Mouse (Mus musculus) left cerebral cortex, adult 2 months (tissue): ENCODE measurements around the gene Acoxl. TPM values are rescaled to one million over a fixed set of nuclear protein-coding genes. Genes with fewer than 3 reads are reported as not detected.

Experiments
- DNase-seq, 2 experiments: peaks; one replicate each; pipeline ENCODE4 v3.0.0; 2021 to 2022; ENCODE audit warnings: low spot score in 2 of 2, mixed read lengths in 1 of 2; ENCODE audit errors: extremely low spot score in 1 of 2
- H3K27ac ChIP-seq: fragments of 200-600 bp; 2 replicates; pipeline ENCODE4 v1.8.1; 2022
- H3K4me3 ChIP-seq: fragments of 200-600 bp; 2 replicates; pipeline ENCODE4 v1.8.1; 2022
- CTCF ChIP-seq: fragments of 200-600 bp; IDR thresholded peaks from 2 replicates; pipeline ENCODE4 v1.8.1; 2022; ENCODE audit warnings: antibody characterized with exemption, mild to moderate bottlenecking, moderate library complexity
- intact Hi-C: fragments of 180-260 bp; cut with DNase I; formaldehyde crosslinking; loops from one replicate; pipeline ENCODE4 v1.15.1; 2025
- total RNA-seq, 2 experiments: library from RNA; stranded (reverse); gene quantifications; 2 replicates each; pipeline ENCODE4 v1.2.3; 2021

The Acoxl gene
- total RNA-seq, 2 experiments from 2014 or later = not detected

DNA sequence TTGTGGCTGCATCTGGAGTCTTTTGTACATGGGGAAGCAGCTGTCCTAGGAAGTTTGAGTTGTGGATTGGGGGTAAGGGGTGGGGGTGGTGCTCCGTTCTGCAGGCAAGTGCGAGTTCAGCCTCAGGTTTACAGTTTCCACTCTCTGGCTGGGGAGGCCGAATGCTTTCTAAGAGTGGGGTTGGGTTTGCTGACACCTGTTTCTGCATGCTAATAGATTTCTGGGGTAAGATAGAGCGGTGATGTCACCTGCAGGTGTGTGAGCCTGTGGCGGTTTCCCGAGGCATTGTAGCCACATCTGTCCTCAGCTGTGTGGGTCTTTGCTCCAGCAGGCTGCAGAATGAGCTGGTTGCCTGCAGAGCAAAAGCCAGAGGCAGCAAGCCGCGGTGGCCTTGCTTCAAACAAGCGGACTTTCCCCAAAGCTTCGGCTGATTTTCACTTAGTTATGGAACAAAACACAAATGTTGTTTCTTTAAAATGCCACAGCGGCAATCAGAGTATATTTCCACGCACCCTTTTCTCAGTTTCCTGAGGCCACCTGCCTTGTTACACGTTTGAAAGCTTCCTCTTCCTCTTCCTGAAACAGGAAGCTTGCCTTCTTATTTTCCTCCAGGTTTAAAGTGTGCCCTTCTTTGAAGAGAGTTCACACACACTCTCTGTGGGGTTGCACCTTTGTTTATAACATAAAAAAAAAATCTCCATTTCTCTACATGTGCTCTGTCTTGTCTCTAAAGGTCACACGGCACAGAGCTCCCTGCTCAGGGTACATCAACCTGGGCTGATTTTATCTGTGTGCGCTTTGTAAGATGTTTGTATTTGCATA lies 89.0 kb downstream of the Acoxl start:
- DNase-seq = no peak
- Histone ChIP-seq H3K4me3 (no peak overlapping the region), H3K27ac (no peak overlapping the region)
- no peak for TF ChIP-seq CTCF
- intact Hi-C loops = no loop called here

DNA sequence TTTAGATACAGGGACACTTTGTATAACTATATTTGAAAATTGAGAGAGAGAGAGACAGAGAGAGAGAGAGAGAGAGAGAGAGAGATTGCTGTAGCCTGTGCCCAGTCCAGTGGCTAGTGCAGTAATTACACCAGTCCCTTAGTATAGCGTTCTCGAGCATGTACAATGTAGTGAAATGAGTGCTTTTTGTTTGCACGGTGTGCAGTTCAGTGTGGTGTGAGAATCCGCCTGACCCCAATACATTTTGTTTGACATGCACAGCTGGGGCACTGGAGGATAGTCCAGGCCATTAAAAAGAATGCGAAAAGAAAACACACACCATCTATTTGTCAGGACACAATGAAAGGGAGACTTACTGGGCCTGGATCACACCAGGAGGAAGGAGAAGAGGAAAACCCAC lies 89.6 kb downstream of the Acoxl start:
- TF ChIP-seq CTCF = no peak
- no peak for DNase-seq
- intact Hi-C loops = no loop called here
- no peak overlapping the region for H3K4me3 ChIP-seq
- H3K27ac ChIP-seq = no peak overlapping the region

DNA sequence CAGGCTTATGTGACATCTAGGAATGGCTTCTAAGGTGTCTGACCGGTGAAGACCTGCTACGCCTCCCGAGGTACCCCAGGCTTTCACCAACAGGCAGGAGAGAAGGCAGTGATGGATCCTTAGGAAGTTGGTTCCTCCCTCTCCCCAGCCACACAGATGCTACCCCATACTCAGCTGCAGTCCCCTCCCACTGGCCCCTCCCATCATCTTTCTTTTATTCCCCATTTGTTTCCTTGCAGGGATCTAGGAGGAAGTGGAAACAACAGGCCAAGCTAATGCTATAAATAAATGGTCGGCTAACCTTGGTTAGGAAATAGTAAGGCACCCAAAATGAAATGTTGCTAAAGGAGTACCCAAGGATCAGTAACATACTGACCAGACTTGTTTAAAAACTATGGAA lies 90.2 kb downstream of the Acoxl start:
- TF ChIP-seq CTCF = no peak
- no peak for DNase-seq
- no peak overlapping the region for H3K27ac ChIP-seq
- intact Hi-C loops = no loop called here
- H3K4me3 ChIP-seq = no peak overlapping the region

DNA sequence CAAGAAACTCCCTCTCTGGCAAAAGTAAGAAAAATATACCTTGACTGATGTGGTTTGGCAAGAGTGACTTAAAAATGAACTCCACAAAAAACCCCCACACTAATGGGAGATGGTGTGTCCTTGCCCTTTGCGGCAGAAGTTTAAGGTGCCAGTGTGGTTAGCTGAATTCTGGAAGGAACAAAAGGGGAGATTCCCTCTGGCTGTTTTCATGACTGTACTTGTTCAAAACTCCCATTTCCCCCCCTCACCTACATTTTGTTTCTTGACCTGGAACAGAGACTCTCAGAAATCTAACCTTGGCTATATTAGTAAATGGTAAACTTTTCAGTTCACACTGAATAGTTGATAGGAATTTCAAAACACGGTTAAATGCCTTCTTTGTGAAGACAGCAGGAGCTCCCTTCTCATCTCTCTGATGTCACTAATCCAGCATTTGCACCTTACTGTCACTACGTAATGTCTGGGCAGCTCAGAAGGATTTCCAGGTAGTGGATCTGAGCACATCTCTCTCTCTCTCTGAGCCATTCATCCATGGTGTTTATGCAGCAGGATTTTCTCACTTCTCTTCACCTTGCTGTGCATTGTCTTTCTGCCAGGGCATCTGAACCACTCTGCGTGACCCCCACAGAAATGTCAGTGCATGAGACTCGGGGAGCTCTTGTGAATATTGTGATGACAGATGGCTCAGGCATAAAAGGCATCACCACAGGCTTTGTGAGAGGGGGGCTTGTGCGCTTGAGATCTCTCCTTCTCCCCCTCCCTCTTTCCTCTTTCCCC lies 91.5 kb downstream of the Acoxl start:
- intact Hi-C loops = no loop called here
- DNase-seq = no peak
- Histone ChIP-seq H3K27ac (no peak overlapping the region), H3K4me3 (no peak overlapping the region)
- TF ChIP-seq CTCF = no peak

DNA sequence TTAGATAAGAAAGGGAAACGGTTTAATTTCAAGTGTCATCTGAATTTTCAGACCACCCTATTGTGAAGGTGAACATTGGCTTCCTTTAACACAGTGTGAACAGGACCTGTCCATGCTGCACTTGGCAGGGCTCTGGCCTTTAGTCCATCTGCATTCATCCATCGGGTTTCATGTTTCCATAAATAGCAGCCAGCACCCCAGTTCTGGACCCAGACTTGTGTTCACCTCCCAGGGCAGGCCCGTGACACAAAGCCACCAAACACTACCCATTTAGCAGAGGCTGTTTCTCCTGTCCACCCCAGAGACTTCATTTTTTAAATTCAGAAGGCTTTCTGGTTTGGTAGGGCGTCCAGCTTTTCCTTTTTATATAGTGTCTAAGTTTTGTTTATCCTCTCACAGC lies 92.9 kb downstream of the Acoxl start:
- Histone ChIP-seq H3K27ac (no peak overlapping the region), H3K4me3 (no peak overlapping the region)
- no peak for DNase-seq
- no peak for TF ChIP-seq CTCF
- intact Hi-C loops = no loop called here

DNA sequence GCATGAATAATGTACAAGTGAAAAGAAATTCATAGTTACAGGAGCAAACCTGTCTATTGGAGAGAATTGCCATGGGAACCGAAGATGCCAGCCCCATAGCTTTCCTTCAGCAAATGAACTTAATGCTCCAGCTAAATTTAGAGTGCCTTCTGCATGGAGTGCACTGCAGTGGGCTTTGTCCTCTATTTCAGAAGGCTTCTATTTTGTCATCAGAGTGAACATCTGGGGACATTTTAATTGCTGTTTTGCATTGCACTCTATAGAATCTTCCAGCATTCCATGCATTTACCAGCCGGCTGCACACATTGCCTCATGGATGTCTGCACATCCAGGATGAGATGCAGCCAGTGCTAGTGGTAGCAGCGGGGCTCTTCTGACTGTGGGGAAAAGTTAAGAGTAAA lies 94.9 kb downstream of the Acoxl start:
- H3K4me3 ChIP-seq = no peak overlapping the region
- no peak for TF ChIP-seq CTCF
- DNase-seq = no peak
- intact Hi-C loops = no loop called here
- H3K27ac ChIP-seq = no peak overlapping the region

DNA sequence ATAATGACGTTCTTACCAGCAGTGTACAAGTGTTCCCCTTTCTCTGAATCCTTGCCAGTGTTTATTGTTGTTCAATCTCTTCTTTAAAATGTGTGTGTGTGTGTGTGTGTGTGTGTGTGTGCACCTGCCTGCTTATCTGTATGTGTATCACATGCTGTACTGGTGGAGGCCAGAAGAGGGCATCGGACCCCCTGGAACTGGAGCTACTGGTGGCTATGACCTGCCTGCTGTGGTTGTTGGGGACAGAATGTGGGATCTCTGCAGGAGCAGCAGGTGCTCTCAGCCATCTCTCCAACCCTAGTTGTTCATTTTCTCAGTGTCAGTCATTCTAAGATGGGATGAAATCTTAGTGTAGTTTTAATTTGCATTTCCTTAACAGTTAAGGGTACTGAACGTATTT lies 98.4 kb downstream of the Acoxl start:
- Histone ChIP-seq H3K4me3 (no peak overlapping the region), H3K27ac (no peak overlapping the region)
- intact Hi-C loops = no loop called here
- no peak; the same call in 1 of the 2 replicates for TF ChIP-seq CTCF
- no peak for DNase-seq

DNA sequence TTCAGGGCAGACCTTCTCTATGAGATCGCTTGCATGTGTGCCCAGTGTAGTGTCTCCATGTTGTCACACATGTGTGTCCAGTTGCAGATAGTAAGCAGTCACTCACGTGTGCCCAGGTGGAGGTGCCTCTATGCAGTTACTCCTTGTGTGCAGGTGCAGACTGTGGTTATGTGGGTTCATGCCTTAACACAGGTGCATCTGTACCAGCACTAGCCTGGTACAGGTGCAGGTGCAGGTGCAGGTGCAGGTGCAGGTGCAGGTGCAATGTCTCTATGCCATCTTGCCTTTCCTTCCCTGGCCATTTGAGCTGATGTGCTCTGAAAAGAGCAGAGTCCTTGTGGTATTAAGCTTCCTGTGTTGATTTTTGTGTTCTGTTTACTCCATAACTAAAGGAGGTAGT lies 100.5 kb downstream of the Acoxl start:
- no peak for DNase-seq
- intact Hi-C loops = no loop called here
- no peak for TF ChIP-seq CTCF
- Histone ChIP-seq H3K4me3 (no peak overlapping the region), H3K27ac (no peak overlapping the region)

DNA sequence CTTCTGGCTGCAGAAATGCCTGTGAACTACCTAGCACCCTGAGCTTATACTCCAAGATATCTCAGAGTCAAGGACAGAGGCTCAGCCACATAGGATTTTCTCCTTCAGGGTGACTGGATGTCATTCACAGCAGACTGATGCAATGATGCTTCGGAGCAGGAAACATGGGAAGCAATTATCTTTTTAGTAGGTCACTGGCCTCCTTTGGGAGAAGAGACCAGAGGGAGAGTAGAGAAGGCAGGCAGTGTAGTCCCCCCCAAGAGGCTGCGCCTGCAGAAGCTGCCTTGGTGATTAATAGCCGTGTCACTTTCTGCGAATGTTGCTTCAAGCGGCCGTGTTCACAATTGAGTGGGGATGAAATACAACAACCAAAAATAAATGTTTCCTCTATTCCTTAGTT lies 121.9 kb downstream of the Acoxl start:
- intact Hi-C loops = no loop called here
- TF ChIP-seq CTCF = no peak
- Histone ChIP-seq H3K4me3 (no peak overlapping the region), H3K27ac (no peak overlapping the region; the same call in 1 of the 2 replicates)
- DNase-seq = peak in 1 of 2 experiments; percentile 26

DNA sequence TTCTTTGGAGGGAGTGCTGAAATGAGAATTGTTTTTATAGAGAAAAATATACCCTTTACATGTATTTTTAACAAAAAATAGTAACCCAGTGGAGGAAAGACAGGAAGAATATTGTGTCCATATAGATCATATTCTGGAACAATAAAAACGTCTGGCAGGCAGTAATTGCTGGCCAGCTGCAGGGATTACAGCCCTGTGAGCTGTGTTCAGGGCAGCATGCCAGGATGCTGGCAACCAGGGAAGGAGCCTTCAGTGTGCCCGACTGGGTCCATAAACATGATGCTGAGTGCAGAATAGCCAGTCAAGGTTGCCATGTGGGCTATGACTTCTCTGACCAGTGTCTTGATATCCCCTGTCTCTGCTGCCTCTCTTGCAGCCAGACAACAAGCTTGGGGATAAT lies 122.5 kb downstream of the Acoxl start:
- H3K27ac ChIP-seq = peak overlapping the region; percentile 63
- TF ChIP-seq CTCF = no peak
- intact Hi-C loops = no loop called here
- peak; percentile 22 to 29 for DNase-seq
- H3K4me3 ChIP-seq = no peak overlapping the region

DNA sequence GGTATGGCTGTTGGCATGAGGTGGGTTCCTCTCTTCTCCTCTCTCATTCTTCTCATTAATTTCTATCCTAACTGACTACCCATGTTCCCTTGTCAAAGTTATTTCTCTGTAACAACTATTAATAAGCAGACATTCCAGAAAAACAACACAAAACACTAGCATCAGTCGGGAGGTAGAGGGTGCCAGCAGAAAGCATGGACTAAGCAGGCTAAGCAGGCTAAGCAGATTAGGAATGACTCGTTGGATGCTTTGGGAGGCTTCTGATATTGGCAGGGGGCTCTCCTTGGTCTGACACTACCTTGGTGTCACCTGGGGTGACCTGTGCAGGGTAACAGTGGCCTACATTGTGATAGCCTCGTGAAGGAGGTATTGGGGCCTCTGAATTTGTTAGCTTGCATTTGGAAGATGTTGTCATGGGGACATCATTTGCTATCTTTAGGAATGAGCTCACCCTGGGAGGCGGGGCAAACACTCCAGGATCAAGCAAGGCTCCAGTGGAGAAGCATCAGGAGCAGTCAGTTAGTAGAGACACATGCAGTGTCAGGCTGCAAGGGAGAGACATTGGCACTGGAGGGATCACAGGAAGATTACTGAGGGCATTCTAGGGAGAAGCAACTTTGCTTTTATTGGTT lies 123.2 kb downstream of the Acoxl start:
- intact Hi-C loops = no loop called here
- H3K27ac ChIP-seq = peak overlapping the region; percentile 64
- peak; percentile 36 to 46 for DNase-seq
- no peak overlapping the region for H3K4me3 ChIP-seq
- no peak for TF ChIP-seq CTCF

DNA sequence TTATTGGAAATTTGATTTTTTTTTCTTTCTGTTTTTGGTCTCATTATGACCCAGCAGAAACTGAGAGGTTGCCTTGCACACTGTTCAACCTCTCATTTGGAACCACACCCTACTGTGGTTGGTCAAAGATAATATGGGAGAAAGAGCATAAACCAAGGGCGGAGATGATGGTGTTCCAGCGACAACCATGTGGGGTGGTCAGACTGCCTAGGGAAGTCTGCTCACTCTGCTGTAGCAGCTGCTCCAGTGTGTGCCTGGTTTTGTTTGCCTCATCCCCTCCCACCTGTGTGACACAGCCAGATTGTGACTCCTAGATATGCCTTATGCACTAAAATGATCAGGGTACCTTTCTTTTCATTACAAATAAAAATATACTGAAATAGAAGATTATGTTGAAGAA lies 130.3 kb downstream of the Acoxl start:
- no peak overlapping the region for H3K4me3 ChIP-seq
- no peak for TF ChIP-seq CTCF
- H3K27ac ChIP-seq = no peak overlapping the region
- DNase-seq = no peak
- intact Hi-C loops = no loop called here
